Mouse (Mus musculus): ENCODE data around the gene Syt12.

DNA sequence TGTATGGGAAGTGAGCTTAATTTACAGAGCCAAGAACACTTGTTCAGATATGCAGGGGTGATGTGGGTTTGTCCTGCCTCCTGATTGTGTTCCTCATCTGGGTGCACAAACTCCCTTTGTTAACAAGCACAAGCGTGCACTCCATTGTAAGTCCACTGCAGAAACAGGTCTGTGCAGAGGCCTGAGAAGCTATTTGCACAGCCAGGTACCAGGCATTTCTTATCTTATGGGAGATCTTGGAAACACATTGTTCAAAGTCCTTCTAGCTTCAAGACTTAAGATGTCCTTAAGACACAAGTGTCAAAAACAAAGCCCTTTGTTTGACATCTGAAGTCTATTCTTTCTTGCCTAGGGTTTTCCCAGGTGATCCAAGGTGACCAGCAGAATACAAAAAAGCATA lies 27.6 kb upstream of the Syt12 start:
- TF ChIP-seq CTCF (IDR thresholded peaks at IDR 0.05; ENCODE audit: insufficient read depth, low read length) (no peak), POLR2A (IDR thresholded peaks at IDR 0.05; ENCODE audit: borderline replicate concordance, extremely low read depth, low read depth, low read length) (no peak)
